Mouse (Mus musculus): Measurements from ENCODE around the gene Gm19668.

GRCm38 (mm10) chr10:77804095-77804494, 5.2 kb upstream of the Gm19668 start:
- TF ChIP-seq CTCF (IDR thresholded peaks at IDR 0.05; ENCODE audit: borderline replicate concordance, control insufficient read depth, extremely low read depth, insufficient read depth, low read length, poor library complexity) (no peak), POLR2A (IDR thresholded peaks at IDR 0.05; ENCODE audit: control insufficient read depth, extremely low read depth, insufficient read depth, low read length, poor library complexity) (no peak)

Data from thymus, adult 2 months (tissue).